ENCODE assay signal across 9 mouse cellular contexts in the genomic region with DNA sequence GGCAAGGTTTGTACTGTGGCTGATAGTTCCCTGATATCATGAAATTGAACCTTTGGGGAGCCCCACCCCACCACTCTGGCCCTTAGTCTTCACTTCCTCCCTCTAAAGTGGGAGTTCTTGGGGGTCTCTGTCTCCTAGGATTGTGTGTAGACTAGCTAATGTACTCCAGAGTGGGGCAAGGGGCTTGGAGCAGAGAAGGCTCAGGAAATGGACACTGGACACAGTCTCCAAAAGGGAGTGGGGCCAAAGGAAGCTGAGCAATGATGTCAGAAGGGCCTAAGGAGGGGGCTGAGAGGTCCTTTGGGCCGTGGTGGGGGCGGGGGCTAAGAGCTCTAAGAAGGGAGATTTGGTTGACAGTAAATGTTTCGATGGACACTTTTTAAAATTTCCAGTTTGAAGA. TPM values are rescaled to one million over a fixed set of nuclear protein-coding genes. Genes with fewer than 3 reads are reported as not detected.
A peak's percentile ranks its signal among the peaks of the same experiment; 100 is the strongest.
DNase-seq lines count a peak whose midpoint lies in the region; ATAC-seq and TF ChIP-seq lines count a peak whose summit lies in the region.
"Had no signal": no experiment of that assay in that cellular context is flagged by ENCODE, and none has a peak within 500 bp of the region (broad histone marks: within the 10 kb centered on the region; RNA-seq: fewer than 3 reads in every experiment).

No protein-coding gene starts in this region.

- no peak for TF ChIP-seq CTCF in heart, adult 2 months (IDR thresholded peaks at IDR 0.05)
- no peak for TF ChIP-seq CTCF in heart, postnatal 0 days (IDR thresholded peaks at IDR 0.05; ENCODE audit: low read depth)

- ATAC-seq in heart, postnatal 0 days (ENCODE audit: insufficient read depth, low read depth), result no peak
- no peak for ATAC-seq in cerebellum, adult (ENCODE audit: insufficient number of reproducible peaks, low FRiP score, low TSS enrichment)

- DNase-seq in heart, adult 2 months, result no peak
- DNase-seq in heart, postnatal 25 days (ENCODE audit: low spot score), result no peak
- no peak for DNase-seq in ES-E14 (ENCODE audit: low read depth, low spot score)
- no peak for DNase-seq in heart, postnatal 0 days (ENCODE audit: low spot score)
- no peak for DNase-seq in layer of hippocampus, adult 9-11 months
- DNase-seq in gastrocnemius, postnatal 4 days (ENCODE audit: low spot score in 2 of 2), result no peak
- DNase-seq: cerebellum, adult 11 months had no signal

- H3K36me3 ChIP-seq in heart, adult 2 months (ENCODE audit: control insufficient read depth, insufficient read depth, low read length), result peaks cover 14% of the 10 kb centered on the region
- peaks cover 31% of the 10 kb centered on the region for H3K36me3 ChIP-seq in ES-E14 (ENCODE audit: control insufficient read depth, insufficient read depth, low read length, poor library complexity, severe bottlenecking)
- peaks cover 6% of the 10 kb centered on the region; the same call in 1 of the 2 replicates for H3K36me3 ChIP-seq in heart, postnatal 0 days (replicated peaks; ENCODE audit: control insufficient read depth, insufficient read depth, low read length)
- H3K36me3 ChIP-seq in macrophage (ENCODE audit: inconsistent target), result no peaks in the 10 kb centered on the region

- H3K4me1 ChIP-seq in heart, adult 2 months (ENCODE audit: control insufficient read depth, insufficient read depth, low read length), result peaks cover 51% of the 10 kb centered on the region
- H3K4me1 ChIP-seq in ES-E14 (ENCODE audit: control insufficient read depth in 2 of 2, insufficient read depth in 2 of 2, low read length in 2 of 2, poor library complexity in 1 of 2), result peaks cover 3 to 18% of the 10 kb centered on the region in 2 experiments; a peak in 3 of 4 replicates
- H3K4me1 ChIP-seq in heart, postnatal 0 days (ENCODE audit: control insufficient read depth, insufficient read depth), result peaks cover 80% of the 10 kb centered on the region

- TF ChIP-seq POLR2A in heart, adult 2 months (IDR thresholded peaks at IDR 0.05; ENCODE audit: insufficient read depth, low read depth, low read length), result no peak

- H3K27me3 ChIP-seq in heart, adult 2 months (ENCODE audit: control insufficient read depth, insufficient read depth, low read length), result no peaks in the 10 kb centered on the region
- H3K27me3 ChIP-seq in heart, postnatal 0 days (ENCODE audit: control insufficient read depth, insufficient read depth, low read length), result no peaks in the 10 kb centered on the region

- intact Hi-C loops in heart, adult 2 months (cut with DNase I), result loop anchor here (2.0 kb wide), 1 partner anchor 14 kb away; a partner anchor contains a TSS
- intact Hi-C loops in heart, postnatal 25 days (cut with DNase I), result no loop called here

- no peaks in the 10 kb centered on the region for H3K9me3 ChIP-seq in ES-E14 (ENCODE audit: control insufficient read depth, insufficient read depth, low read depth, low read length)
- no peaks in the 10 kb centered on the region for H3K9me3 ChIP-seq in heart, postnatal 0 days (replicated peaks; ENCODE audit: control insufficient read depth, low read length)

- peaks cover 7% of the 10 kb centered on the region for H3K79me2 ChIP-seq in heart, adult 2 months (replicated peaks; ENCODE audit: control insufficient read depth, insufficient read depth, low read length)
- H3K79me2 ChIP-seq in macrophage (ENCODE audit: inconsistent target), result peaks cover 62% of the 10 kb centered on the region

- peak overlapping the region; percentile 77 for H3K4me3 ChIP-seq in heart, adult 2 months
- H3K4me3 ChIP-seq in ES-E14 (ENCODE audit: insufficient read depth in 1 of 2, low read depth in 1 of 2, low read length in 2 of 2, poor library complexity in 1 of 2, severe bottlenecking in 1 of 2) (peak overlapping the region; percentile 80 to 86), macrophage (ENCODE audit: inconsistent target) (no peak overlapping the region; the same call in 1 of the 2 replicates)
- peak overlapping the region; percentile 96 for H3K4me3 ChIP-seq in heart, postnatal 0 days (ENCODE audit: low read depth, low read length)

- H3K27ac ChIP-seq in heart, adult 2 months, result peak overlapping the region; percentile 100
- H3K27ac ChIP-seq in ES-E14 (ENCODE audit: insufficient read depth, low read depth, low read length, poor library complexity, severe bottlenecking) (peak overlapping the region; percentile 6; the same call in 1 of the 2 replicates), macrophage (peak overlapping the region; percentile 44)
- H3K27ac ChIP-seq in heart, postnatal 0 days (ENCODE audit: low read depth), result peak overlapping the region; percentile 99

- H3K9ac ChIP-seq in heart, adult 2 months (ENCODE audit: low read depth, low read length), result peak overlapping the region; percentile 98
- H3K9ac ChIP-seq in ES-E14 (ENCODE audit: insufficient read depth, low read depth, low read length, poor library complexity, severe bottlenecking), result peak overlapping the region; percentile 84
- peak overlapping the region; percentile 99 for H3K9ac ChIP-seq in heart, postnatal 0 days (replicated peaks; ENCODE audit: low read depth, low read length)

- in situ Hi-C loops in ES-E14 (cut with MboI; ENCODE audit: low sequenced_read_pairs in 2 of 2, unreplicated experiment in 2 of 2), result no loop called here

- TF ChIP-seq EP300 in heart, adult 2 months (IDR thresholded peaks at IDR 0.05; ENCODE audit: insufficient read depth, low read depth, low read length), result no peak
- no peak for TF ChIP-seq EP300 in heart, postnatal 0 days (IDR thresholded peaks at IDR 0.05; ENCODE audit: low read depth)

- WGBS in heart, adult 2 months, result 17% methylated on average over 3 of the region's 3 CpGs
- 58% methylated on average over 3 of the region's 3 CpGs for WGBS in heart, postnatal 0 days
- 63% methylated on average over 3 of the region's 3 CpGs for WGBS in macrophage (ENCODE audit: missing documents)

- peak overlapping the region; percentile 97 for H3K4me2 ChIP-seq in heart, postnatal 0 days (ENCODE audit: low read depth, low read length)

RNA-seq across cellular contexts. Expression of a gene that starts 2.5 kb away (rescaled TPM):
- 100 to 1,000 TPM; 424 to 434 TPM for total RNA-seq in heart, adult 2 months (2021)
- 641 and 822 TPM in 2 replicates for polyA plus RNA-seq in heart, adult 2 months (2012; rRNA removed)
- total RNA-seq in heart, postnatal 25 days (2021), result 100 to 1,000 TPM; 424 to 455 TPM
- 403 and 951 TPM in 2 replicates for total RNA-seq in ES-E14 (2012; rRNA removed)
- total RNA-seq in heart, postnatal 0 days (2014; rRNA removed; ENCODE audit: low replicate concordance), result 1,221 and 1,316 TPM in 2 replicates
- 793 and 811 TPM in 2 replicates for polyA plus RNA-seq in heart, postnatal 0 days (2015; fragmentation: Nextera tagmentation; extraction: Ambion mirVana)
- total RNA-seq in macrophage (2018; cell fraction: chromatin; rRNA removed), result 100 to 1,000 TPM in 1 of 26 experiments, 10 to 100 TPM in 25; 16.9 to 122 (median 35.5) TPM
- 100 to 1,000 TPM; 101 to 168 (median 133) TPM for total RNA-seq in macrophage (2018; cell fraction: cytosol; rRNA removed)
- 100 to 1,000 TPM in 16 of 26 experiments, 10 to 100 TPM in 10; 64.2 to 209 (median 121) TPM for total RNA-seq in macrophage (2018; cell fraction: nucleus; rRNA removed)
- 105 to 150 TPM (median 143 TPM) in 3 replicates for polyA plus RNA-seq in macrophage (2018)
- 100 to 1,000 TPM; 347 to 375 TPM for total RNA-seq in gastrocnemius, postnatal 4 days (2021)

RNA-seq across cellular contexts. Expression of a gene that starts 14.0 kb away (rescaled TPM):
- 10 to 100 TPM; 13.6 to 14.8 TPM for total RNA-seq in heart, adult 2 months (2021)
- polyA plus RNA-seq in heart, adult 2 months (2012; rRNA removed), result 33.2 and 36.9 TPM in 2 replicates
- 10 to 100 TPM; 13.8 to 19.6 TPM for total RNA-seq in heart, postnatal 25 days (2021)
- 51.0 and 64.3 TPM in 2 replicates for total RNA-seq in ES-E14 (2012; rRNA removed)
- total RNA-seq in heart, postnatal 0 days (2014; rRNA removed; ENCODE audit: low replicate concordance), result 61.9 and 71.7 TPM in 2 replicates
- polyA plus RNA-seq in heart, postnatal 0 days (2015; fragmentation: Nextera tagmentation; extraction: Ambion mirVana), result 33.7 and 34.0 TPM in 2 replicates
- 10 to 100 TPM in 16 of 26 experiments, 1 to 10 TPM in 10; 3.8 to 29.1 (median 11.1) TPM for total RNA-seq in macrophage (2018; cell fraction: chromatin; rRNA removed)
- 10 to 100 TPM in 22 of 26 experiments, 1 to 10 TPM in 4; 6.4 to 19.3 (median 16.0) TPM for total RNA-seq in macrophage (2018; cell fraction: cytosol; rRNA removed)
- 10 to 100 TPM in 23 of 26 experiments, 1 to 10 TPM in 3; 5.4 to 31.7 (median 18.3) TPM for total RNA-seq in macrophage (2018; cell fraction: nucleus; rRNA removed)
- 11.1 to 20.1 TPM (median 14.3 TPM) in 3 replicates for polyA plus RNA-seq in macrophage (2018)
- 10 to 100 TPM; 24.5 to 26.8 TPM for total RNA-seq in gastrocnemius, postnatal 4 days (2021)

RNA-seq across cellular contexts. Expression of a gene that starts 39.4 kb away (rescaled TPM):
- not detected for total RNA-seq in heart, adult 2 months (2021)
- polyA plus RNA-seq in heart, adult 2 months (2012; rRNA removed), result 0.06 and 0.08 TPM in 2 replicates
- not detected for total RNA-seq in heart, postnatal 25 days (2021)
- 1.0 TPM in 2 replicates for total RNA-seq in ES-E14 (2012; rRNA removed)
- 0.61 and 2.1 TPM in 2 replicates for total RNA-seq in heart, postnatal 0 days (2014; rRNA removed; ENCODE audit: low replicate concordance)
- polyA plus RNA-seq in heart, postnatal 0 days (2015; fragmentation: Nextera tagmentation; extraction: Ambion mirVana), result 0.70 and 1.6 TPM in 2 replicates
- under 1 TPM in 1 of 26 experiments, not detected in 25; 0.35 TPM for total RNA-seq in macrophage (2018; cell fraction: chromatin; rRNA removed)
- not detected for total RNA-seq in macrophage (2018; cell fraction: cytosol; rRNA removed)
- total RNA-seq in macrophage (2018; cell fraction: nucleus; rRNA removed), result not detected
- not detected in 3 replicates for polyA plus RNA-seq in macrophage (2018)
- total RNA-seq in gastrocnemius, postnatal 4 days (2021), result 10 to 100 TPM in 1 of 2 experiments, 1 to 10 TPM in 1; 10.0 to 10.3 TPM

RNA-seq across cellular contexts. Expression of a gene that starts 50.2 kb away (rescaled TPM):
- total RNA-seq in heart, adult 2 months (2021), result 1 to 10 TPM in 1 of 2 experiments, under 1 TPM in 1; 0.44 to 1.3 TPM
- polyA plus RNA-seq in heart, adult 2 months (2012; rRNA removed), result 1.8 and 1.9 TPM in 2 replicates
- 1 to 10 TPM in 1 of 2 experiments, under 1 TPM in 1; 0.34 to 1.5 TPM for total RNA-seq in heart, postnatal 25 days (2021)
- total RNA-seq in ES-E14 (2012; rRNA removed), result 2.4 and 4.3 TPM in 2 replicates
- 0.46 and 0.50 TPM in 2 replicates for total RNA-seq in heart, postnatal 0 days (2014; rRNA removed; ENCODE audit: low replicate concordance)
- polyA plus RNA-seq in heart, postnatal 0 days (2015; fragmentation: Nextera tagmentation; extraction: Ambion mirVana), result 1.1 and 1.7 TPM in 2 replicates
- total RNA-seq in macrophage (2018; cell fraction: chromatin; rRNA removed), result 10 to 100 TPM in 22 of 26 experiments, 1 to 10 TPM in 4; 3.4 to 54.6 (median 29.8) TPM
- 10 to 100 TPM; 10.3 to 29.2 (median 21.3) TPM for total RNA-seq in macrophage (2018; cell fraction: cytosol; rRNA removed)
- total RNA-seq in macrophage (2018; cell fraction: nucleus; rRNA removed), result 10 to 100 TPM in 24 of 26 experiments, 1 to 10 TPM in 2; 8.3 to 55.5 (median 26.9) TPM
- 12.2 to 22.1 TPM (median 14.6 TPM) in 3 replicates for polyA plus RNA-seq in macrophage (2018)
- total RNA-seq in gastrocnemius, postnatal 4 days (2021), result under 1 TPM; 0.88 to 0.96 TPM

RNA-seq across cellular contexts. Expression of a gene that starts 51.2 kb away (rescaled TPM):
- 10 to 100 TPM; 32.4 to 34.2 TPM for total RNA-seq in heart, adult 2 months (2021)
- 42.0 and 48.1 TPM in 2 replicates for polyA plus RNA-seq in heart, adult 2 months (2012; rRNA removed)
- total RNA-seq in heart, postnatal 25 days (2021), result 10 to 100 TPM; 37.4 to 37.7 TPM
- 0.22 and 0.42 TPM in 2 replicates for total RNA-seq in ES-E14 (2012; rRNA removed)
- 73.3 and 75.9 TPM in 2 replicates for total RNA-seq in heart, postnatal 0 days (2014; rRNA removed; ENCODE audit: low replicate concordance)
- 36.4 and 37.2 TPM in 2 replicates for polyA plus RNA-seq in heart, postnatal 0 days (2015; fragmentation: Nextera tagmentation; extraction: Ambion mirVana)
- total RNA-seq in macrophage (2018; cell fraction: chromatin; rRNA removed), result 1 to 10 TPM in 4 of 26 experiments, under 1 TPM in 7, not detected in 15; 0.31 to 4.2 (median 0.82) TPM
- total RNA-seq in macrophage (2018; cell fraction: cytosol; rRNA removed), result under 1 TPM in 24 of 26 experiments, not detected in 2; 0.03 to 0.24 (median 0.09) TPM
- total RNA-seq in macrophage (2018; cell fraction: nucleus; rRNA removed), result 1 to 10 TPM in 1 of 26 experiments, under 1 TPM in 4, not detected in 21; 0.15 to 1.2 (median 0.67) TPM
- polyA plus RNA-seq in macrophage (2018), result 0.07 to 0.32 TPM in 2 of 3 replicates, not detected in the other
- 1 to 10 TPM; 6.0 to 7.7 TPM for total RNA-seq in gastrocnemius, postnatal 4 days (2021)

Comparison
In these comparisons a context has a peak if more than half of its experiments do, and no peak if none do; other contexts are left out.
1. H3K27ac ChIP-seq: peak in every context shown above with its lines; median percentile 100 in heart, adult 2 months; 99 in heart, postnatal 0 days; 44 in macrophage; 6 in ES-E14.